Mouse (Mus musculus) liver, adult 2 months (tissue): ENCODE results near the gene Sprr4.

Experiments
- CTCF ChIP-seq: fragments of 200-500 bp; IDR thresholded peaks from 2 replicates; pipeline ENCODE4 v1.5.1; 2011; ENCODE audit warnings: low read depth, low read length, control low read depth
- POLR2A ChIP-seq: fragments of 200-500 bp; IDR thresholded peaks from 2 replicates; pipeline ENCODE4 v1.6.1; 2011; ENCODE audit warnings: low read length, control low read depth; ENCODE audit not compliant: insufficient read depth; ENCODE audit errors: extremely low read depth

DNA sequence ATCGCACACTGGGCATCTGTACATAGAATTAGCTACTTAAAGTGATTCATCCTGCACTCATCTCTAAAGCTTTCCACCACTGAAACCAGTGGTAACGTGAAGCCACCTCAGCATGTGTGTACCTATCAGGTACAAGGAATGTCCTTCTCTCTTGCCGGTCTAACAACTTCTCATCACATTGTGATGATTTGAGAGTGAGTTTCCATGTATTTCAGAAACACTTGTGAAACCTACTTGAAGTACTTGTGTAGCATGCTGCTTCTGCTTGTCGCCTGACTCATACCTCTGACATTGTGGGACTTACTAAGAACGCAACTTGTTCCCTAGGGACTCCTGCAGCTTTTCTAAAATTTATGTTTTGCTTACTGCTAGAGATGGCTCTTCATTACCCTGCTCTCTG, 45.1 kb downstream of the Sprr4 start:
- TF ChIP-seq CTCF: no peak
- TF ChIP-seq POLR2A: no peak
